Mouse (Mus musculus): ENCODE measurements around the gene Hoxb5. TPM values are rescaled to one million over a fixed set of nuclear protein-coding genes. Genes with fewer than 3 reads are reported as not detected.

Gene Hoxb5
- polyA plus RNA-seq, 1 experiment from 2014 or later: not detected

DNA sequence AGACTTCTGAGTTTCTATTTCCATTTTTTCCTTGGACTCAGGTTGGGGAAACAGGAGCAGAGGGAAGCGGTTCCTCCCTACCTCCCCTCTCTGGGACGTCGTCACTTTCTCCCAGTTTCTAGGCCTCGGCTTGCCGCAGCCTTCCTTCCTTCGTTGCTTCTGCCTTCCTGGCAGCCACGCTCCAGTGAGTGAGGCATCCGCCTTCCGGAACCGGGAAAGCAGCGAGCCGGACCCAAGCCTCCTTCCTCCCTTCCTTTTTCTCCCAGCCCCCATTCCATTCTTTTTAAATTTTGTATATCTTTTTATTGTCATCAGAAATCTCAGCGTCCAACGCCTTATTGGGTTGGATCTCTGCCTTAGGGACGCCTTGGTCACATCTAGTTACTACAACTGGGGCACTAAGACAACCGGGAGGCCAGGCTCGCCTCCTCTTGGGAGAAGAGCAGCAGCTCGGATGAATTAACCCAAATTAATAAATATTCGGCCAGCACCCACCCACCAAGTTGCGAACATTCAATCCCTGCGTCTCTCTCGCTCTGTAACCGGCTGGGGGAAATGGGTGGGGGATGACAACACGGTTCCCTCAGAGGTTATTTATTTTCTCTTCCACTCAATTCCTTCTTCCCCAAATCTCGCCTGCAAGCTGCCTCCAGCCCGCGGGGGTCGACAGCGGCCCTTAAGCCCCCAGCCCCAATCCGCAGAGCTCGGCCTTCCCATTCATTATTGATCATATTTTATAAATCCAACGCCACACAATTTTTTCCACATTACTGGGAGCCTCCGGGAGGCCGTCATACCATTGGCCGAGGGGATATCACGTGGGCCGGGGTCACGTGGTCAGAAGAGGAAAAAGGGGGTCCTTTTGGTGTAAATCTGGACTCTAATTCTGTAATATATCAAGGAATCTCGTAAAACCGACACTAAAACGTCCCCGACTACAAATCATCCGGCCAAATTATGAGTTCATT is 17.1 kb upstream of the Hoxb5 start, which contains the start of gene Hoxb7:
Gene Hoxb7, plus strand, starts transcription at position 853 of the 968 bp plus-strand sequence.
- Histone ChIP-seq H3K4me2 (ENCODE audit: low read length) (no peak within 1 kb of the TSS), H3K27me3 (ENCODE audit: control insufficient read depth, insufficient read depth, low read depth, low read length) (peaks cover 75% of the 10 kb centered on the region), H3K4me3 (ENCODE audit: low read depth, low read length) (no peak within 1 kb of the TSS), H3K9me3 (replicated peaks; ENCODE audit: control insufficient read depth, low read length, poor library complexity, severe bottlenecking) (no peaks in the 10 kb centered on the region), H3K4me1 (ENCODE audit: control insufficient read depth, insufficient read depth, low read length) (peaks cover 4% of the 10 kb centered on the region; the same call in 1 of the 2 replicates), H3K36me3 (ENCODE audit: control insufficient read depth, insufficient read depth, low read length) (no peaks in the 10 kb centered on the region), H3K9ac (ENCODE audit: low read depth, low read length) (no peak within 1 kb of the TSS), H3K27ac (ENCODE audit: low read length) (no peak within 1 kb of the TSS)
- 1% methylated on average over 43 of the region's 43 CpGs for WGBS
- ATAC-seq: no peak

DNA sequence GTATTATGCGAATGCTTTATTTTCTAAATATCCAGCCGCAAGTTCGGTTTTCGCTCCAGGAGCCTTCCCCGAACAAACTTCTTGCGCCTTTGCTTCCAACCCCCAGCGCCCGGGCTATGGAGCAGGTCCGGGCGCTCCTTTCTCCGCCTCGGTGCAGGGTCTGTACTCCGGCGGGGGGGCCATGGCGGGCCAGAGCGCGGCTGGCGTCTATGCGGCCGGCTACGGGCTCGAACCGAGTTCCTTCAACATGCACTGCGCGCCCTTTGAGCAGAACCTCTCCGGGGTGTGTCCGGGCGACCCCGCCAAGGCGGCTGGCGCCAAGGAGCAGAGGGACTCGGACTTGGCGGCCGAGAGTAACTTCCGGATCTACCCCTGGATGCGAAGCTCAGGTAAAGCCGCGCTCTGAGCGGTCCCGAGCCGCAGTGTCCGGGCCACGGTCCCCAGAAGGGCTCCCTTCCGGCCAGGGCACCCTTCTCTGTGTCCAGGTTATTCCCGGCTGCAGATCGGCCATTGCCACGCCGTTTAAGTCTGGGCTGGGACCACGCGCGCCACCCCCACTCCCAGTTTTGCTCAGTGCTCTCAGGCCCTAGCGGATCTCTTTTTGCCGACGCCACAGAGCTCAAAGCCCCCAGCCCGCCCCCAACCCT is 16.3 kb upstream of the Hoxb5 start:
- Histone ChIP-seq H3K36me3 (ENCODE audit: control insufficient read depth, insufficient read depth, low read length) (no peaks in the 10 kb centered on the region), H3K27me3 (ENCODE audit: control insufficient read depth, insufficient read depth, low read depth, low read length) (peaks cover 75% of the 10 kb centered on the region), H3K4me2 (ENCODE audit: low read length) (no peak overlapping the region), H3K9me3 (replicated peaks; ENCODE audit: control insufficient read depth, low read length, poor library complexity, severe bottlenecking) (no peaks in the 10 kb centered on the region), H3K9ac (ENCODE audit: low read depth, low read length) (no peak overlapping the region), H3K27ac (ENCODE audit: low read length) (no peak overlapping the region), H3K4me3 (ENCODE audit: low read depth, low read length) (no peak overlapping the region), H3K4me1 (ENCODE audit: control insufficient read depth, insufficient read depth, low read length) (peaks cover 4% of the 10 kb centered on the region; the same call in 1 of the 2 replicates)
- under 1% methylated on average over 54 of the region's 55 CpGs for WGBS
- no peak for ATAC-seq

DNA sequence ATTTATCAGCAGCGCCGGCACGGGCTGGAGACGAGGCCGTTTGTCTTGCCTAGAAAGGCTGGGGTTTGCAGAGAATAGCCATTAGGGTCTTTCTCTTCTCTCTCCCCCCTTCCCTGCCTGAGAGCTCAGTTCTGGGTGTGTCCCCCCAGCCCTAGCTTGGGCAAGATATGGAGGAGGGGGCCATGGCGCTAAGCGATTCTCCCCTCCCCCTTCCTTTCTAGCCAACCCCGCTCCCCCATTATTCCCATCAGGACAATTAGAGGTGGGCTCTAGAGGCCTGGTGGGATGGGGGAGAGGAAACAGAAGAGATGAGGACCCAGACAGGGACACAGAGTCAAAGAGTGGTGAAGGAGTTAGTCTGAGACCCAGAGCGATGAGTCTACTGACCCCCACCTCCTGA is 15.7 kb upstream of the Hoxb5 start:
- ATAC-seq: no peak
- H3K27ac ChIP-seq (ENCODE audit: low read length): no peak overlapping the region
- no peak overlapping the region for H3K4me3 ChIP-seq (ENCODE audit: low read depth, low read length)
- H3K27me3 ChIP-seq (ENCODE audit: control insufficient read depth, insufficient read depth, low read depth, low read length): peaks cover 78% of the 10 kb centered on the region
- no peak overlapping the region for H3K4me2 ChIP-seq (ENCODE audit: low read length)
- no peaks in the 10 kb centered on the region for H3K36me3 ChIP-seq (ENCODE audit: control insufficient read depth, insufficient read depth, low read length)
- H3K9me3 ChIP-seq (replicated peaks; ENCODE audit: control insufficient read depth, low read length, poor library complexity, severe bottlenecking): no peaks in the 10 kb centered on the region
- H3K4me1 ChIP-seq (ENCODE audit: control insufficient read depth, insufficient read depth, low read length): peaks cover 4% of the 10 kb centered on the region; the same call in 1 of the 2 replicates
- under 1% methylated on average over 9 of the region's 9 CpGs for WGBS
- H3K9ac ChIP-seq (ENCODE audit: low read depth, low read length): no peak overlapping the region

DNA sequence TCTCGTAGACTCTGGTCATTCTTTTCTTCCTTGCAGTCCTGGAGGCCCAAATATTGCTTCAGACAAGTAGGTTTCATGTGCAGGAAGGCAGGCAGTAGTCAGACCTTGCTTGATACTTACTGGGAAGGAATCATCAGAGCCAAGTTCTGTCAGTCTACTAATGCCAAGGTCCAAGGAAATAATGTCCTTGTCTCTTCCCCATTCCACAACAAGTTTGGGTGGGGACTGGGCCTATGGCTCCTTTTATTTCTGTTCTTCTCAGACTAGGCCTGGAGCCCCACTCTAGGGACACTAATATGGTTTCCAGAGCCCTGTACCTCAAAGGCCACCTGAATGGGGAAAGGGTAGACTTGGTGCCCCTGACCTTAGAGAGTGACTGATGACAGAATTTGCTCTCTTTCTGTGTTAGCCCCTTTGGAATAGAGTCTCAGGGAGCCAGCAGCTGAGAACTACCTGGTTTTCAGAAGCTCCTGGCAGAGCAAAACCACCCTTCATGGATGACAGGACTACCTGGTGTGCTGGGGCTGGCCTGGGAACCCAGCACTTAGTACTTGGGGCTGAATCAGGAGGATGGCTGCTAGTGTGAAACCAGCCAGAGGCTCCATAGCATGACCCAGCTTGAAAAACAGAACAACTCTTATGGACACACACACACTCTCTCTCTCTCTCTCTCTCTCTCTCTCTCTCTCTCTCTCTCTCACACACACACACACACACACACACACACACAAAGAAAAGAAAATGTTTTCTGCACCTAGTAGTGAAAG is 14.5 kb upstream of the Hoxb5 start:
- peaks cover 80% of the 10 kb centered on the region for H3K27me3 ChIP-seq (ENCODE audit: control insufficient read depth, insufficient read depth, low read depth, low read length)
- H3K4me1 ChIP-seq (ENCODE audit: control insufficient read depth, insufficient read depth, low read length): peaks cover 4% of the 10 kb centered on the region; the same call in 1 of the 2 replicates
- no peak overlapping the region for H3K27ac ChIP-seq (ENCODE audit: low read length)
- H3K9me3 ChIP-seq (replicated peaks; ENCODE audit: control insufficient read depth, low read length, poor library complexity, severe bottlenecking): no peaks in the 10 kb centered on the region
- no peak overlapping the region for H3K4me3 ChIP-seq (ENCODE audit: low read depth, low read length)
- H3K36me3 ChIP-seq (ENCODE audit: control insufficient read depth, insufficient read depth, low read length): no peaks in the 10 kb centered on the region
- H3K4me2 ChIP-seq (ENCODE audit: low read length): no peak overlapping the region
- no peak overlapping the region for H3K9ac ChIP-seq (ENCODE audit: low read depth, low read length)
- no peak for ATAC-seq
- WGBS: 11% methylated on average over 1 of the region's 1 CpGs

DNA sequence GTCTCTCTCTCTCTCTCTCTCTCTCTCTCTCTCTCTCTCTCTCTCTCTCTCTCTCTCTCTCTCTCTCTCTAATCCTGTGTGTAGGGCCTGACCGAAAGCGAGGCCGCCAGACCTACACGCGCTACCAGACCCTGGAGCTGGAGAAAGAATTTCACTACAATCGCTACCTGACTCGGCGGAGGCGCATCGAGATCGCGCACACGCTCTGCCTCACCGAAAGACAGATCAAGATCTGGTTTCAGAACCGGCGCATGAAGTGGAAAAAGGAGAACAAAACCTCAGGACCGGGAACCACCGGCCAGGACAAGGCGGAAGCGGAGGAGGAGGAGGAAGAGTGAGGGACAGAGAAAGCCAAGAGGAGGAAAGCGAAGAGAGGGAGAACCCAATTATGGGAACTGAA is 13.8 kb upstream of the Hoxb5 start:
- no peak overlapping the region for H3K9ac ChIP-seq (ENCODE audit: low read depth, low read length)
- ATAC-seq: no peak
- no peaks in the 10 kb centered on the region for H3K36me3 ChIP-seq (ENCODE audit: control insufficient read depth, insufficient read depth, low read length)
- H3K27me3 ChIP-seq (ENCODE audit: control insufficient read depth, insufficient read depth, low read depth, low read length): peaks cover 81% of the 10 kb centered on the region
- peaks cover 1% of the 10 kb centered on the region; the same call in 1 of the 2 replicates for H3K4me1 ChIP-seq (ENCODE audit: control insufficient read depth, insufficient read depth, low read length)
- 4% methylated on average over 21 of the region's 21 CpGs for WGBS
- H3K4me3 ChIP-seq (ENCODE audit: low read depth, low read length): no peak overlapping the region
- H3K27ac ChIP-seq (ENCODE audit: low read length): no peak overlapping the region
- H3K9me3 ChIP-seq (replicated peaks; ENCODE audit: control insufficient read depth, low read length, poor library complexity, severe bottlenecking): no peaks in the 10 kb centered on the region
- no peak overlapping the region for H3K4me2 ChIP-seq (ENCODE audit: low read length)

GRCm38 (mm10) chr11:96289837-96290236 is 13.3 kb upstream of the Hoxb5 start:
- ATAC-seq: no peak
- Histone ChIP-seq H3K9me3 (replicated peaks; ENCODE audit: control insufficient read depth, low read length, poor library complexity, severe bottlenecking) (no peaks in the 10 kb centered on the region), H3K4me1 (ENCODE audit: control insufficient read depth, insufficient read depth, low read length) (no peaks in the 10 kb centered on the region), H3K9ac (ENCODE audit: low read depth, low read length) (no peak overlapping the region), H3K4me3 (ENCODE audit: low read depth, low read length) (no peak overlapping the region), H3K36me3 (ENCODE audit: control insufficient read depth, insufficient read depth, low read length) (no peaks in the 10 kb centered on the region), H3K27ac (ENCODE audit: low read length) (no peak overlapping the region), H3K4me2 (ENCODE audit: low read length) (no peak overlapping the region), H3K27me3 (ENCODE audit: control insufficient read depth, insufficient read depth, low read depth, low read length) (peaks cover 81% of the 10 kb centered on the region)
- 8% methylated on average over 6 of the region's 6 CpGs for WGBS

DNA sequence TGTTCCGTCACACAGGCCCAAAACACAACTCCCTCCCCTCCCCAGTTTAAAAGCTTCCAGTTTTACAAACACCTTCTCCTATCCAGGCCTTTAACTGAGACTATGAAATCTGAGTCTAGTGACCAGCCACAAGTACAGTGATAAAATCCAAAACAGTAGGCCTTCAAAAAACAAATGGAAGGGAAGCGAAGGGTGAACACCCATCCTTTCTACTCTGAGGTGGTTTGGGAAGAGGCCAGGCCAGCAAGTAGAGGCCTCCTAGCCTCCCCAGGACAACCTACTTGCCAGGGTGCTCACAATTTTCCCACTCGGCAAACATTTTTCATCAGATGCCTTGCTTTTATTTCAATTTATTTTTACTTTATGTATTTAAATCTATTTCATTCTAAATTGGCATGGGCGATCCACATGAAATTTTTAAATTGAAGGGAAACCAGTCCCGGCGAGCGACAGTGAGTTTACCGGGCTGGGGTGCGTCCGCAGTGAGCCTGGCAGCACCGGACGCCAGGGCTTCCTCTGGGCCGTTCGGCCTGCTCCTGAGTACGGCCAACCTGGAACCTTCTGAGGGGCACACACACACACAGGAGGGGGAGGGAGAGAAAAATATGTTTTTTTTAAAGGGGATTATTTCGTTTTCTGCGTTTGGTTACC is 12.3 kb upstream of the Hoxb5 start:
- no peaks in the 10 kb centered on the region for H3K9me3 ChIP-seq (replicated peaks; ENCODE audit: control insufficient read depth, low read length, poor library complexity, severe bottlenecking)
- H3K27ac ChIP-seq (ENCODE audit: low read length): no peak overlapping the region
- no peaks in the 10 kb centered on the region for H3K4me1 ChIP-seq (ENCODE audit: control insufficient read depth, insufficient read depth, low read length)
- H3K4me3 ChIP-seq (ENCODE audit: low read depth, low read length): no peak overlapping the region
- 4% methylated on average over 17 of the region's 17 CpGs for WGBS
- no peak for ATAC-seq
- H3K4me2 ChIP-seq (ENCODE audit: low read length): no peak overlapping the region
- no peak overlapping the region for H3K9ac ChIP-seq (ENCODE audit: low read depth, low read length)
- H3K27me3 ChIP-seq (ENCODE audit: control insufficient read depth, insufficient read depth, low read depth, low read length): peaks cover 83% of the 10 kb centered on the region
- H3K36me3 ChIP-seq (ENCODE audit: control insufficient read depth, insufficient read depth, low read length): no peaks in the 10 kb centered on the region

- no peak within 1 kb of the TSS for H3K4me3 ChIP-seq (ENCODE audit: low read depth, low read length)
- 3% methylated on average over 22 of the region's 22 CpGs for WGBS
These were observed 11.2 kb upstream of the Hoxb5 start, which contains the start of gene Hoxb6 for GRCm38 (mm10) chr11:96291681-96292564. Gene Hoxb6 (plus strand): TSS chr11:96292476.

More at GRCm38 (mm10) chr11:96291681-96292564, 11.2 kb upstream of the Hoxb5 start, which contains the start of gene Hoxb6:
- ATAC-seq: no peak
- Histone ChIP-seq H3K4me2 (ENCODE audit: low read length) (no peak within 1 kb of the TSS), H3K9ac (ENCODE audit: low read depth, low read length) (no peak within 1 kb of the TSS), H3K27ac (ENCODE audit: low read length) (no peak within 1 kb of the TSS), H3K36me3 (ENCODE audit: control insufficient read depth, insufficient read depth, low read length) (no peaks in the 10 kb centered on the region), H3K4me1 (ENCODE audit: control insufficient read depth, insufficient read depth, low read length) (no peaks in the 10 kb centered on the region), H3K9me3 (replicated peaks; ENCODE audit: control insufficient read depth, low read length, poor library complexity, severe bottlenecking) (no peaks in the 10 kb centered on the region), H3K27me3 (ENCODE audit: control insufficient read depth, insufficient read depth, low read depth, low read length) (peaks cover 83% of the 10 kb centered on the region)
